ENCODE assay signal across 8 mouse cellular contexts in genomic region chr12:3891779-3892239, GRCm38 (mm10).
DNase-seq lines count a peak whose midpoint lies in the region; ATAC-seq and TF ChIP-seq lines count a peak whose summit lies in the region.

No protein-coding gene starts in this region.

- H3K27ac ChIP-seq in ES-Bruce4 (ENCODE audit: insufficient read depth, low read length) = peak overlapping the region; percentile 78
- H3K27ac ChIP-seq in forebrain, embryonic 10.5 days = peak overlapping the region; percentile 97
- peak overlapping the region; percentile 91 for H3K27ac ChIP-seq in limb, embryonic 15.5 days

- no peaks in the 10 kb centered on the region for H3K9me3 ChIP-seq in ES-Bruce4 (replicated peaks; ENCODE audit: control insufficient read depth, insufficient read depth, low read length, poor library complexity, severe bottlenecking)
- no peaks in the 10 kb centered on the region for H3K9me3 ChIP-seq in forebrain, embryonic 10.5 days
- no peaks in the 10 kb centered on the region for H3K9me3 ChIP-seq in limb, embryonic 15.5 days

- peak; percentile 66 for DNase-seq in embryo, embryonic 10 days (ENCODE audit: low spot score)
- DNase-seq in embryo, embryonic 11 days = no peak
- no peak for DNase-seq in forebrain, embryonic 10.5 days (ENCODE audit: extremely low spot score, low spot score)
- peak; percentile 69 for DNase-seq in retina, postnatal 1 day
- DNase-seq in cerebellum, adult 9-11 months = no peak
- DNase-seq in frontal cortex, adult 2 months (ENCODE audit: extremely low spot score in 1 of 2, low spot score in 1 of 2) = no peak

- peak overlapping the region; percentile 90 for H3K4me2 ChIP-seq in limb, embryonic 15.5 days

- H3K4me3 ChIP-seq in ES-Bruce4 (ENCODE audit: low read depth, low read length) = peak overlapping the region; percentile 67
- H3K4me3 ChIP-seq in forebrain, embryonic 10.5 days = peak overlapping the region; percentile 70
- peak overlapping the region; percentile 49 for H3K4me3 ChIP-seq in limb, embryonic 15.5 days

- no peaks in the 10 kb centered on the region for H3K27me3 ChIP-seq in ES-Bruce4 (ENCODE audit: control insufficient read depth, insufficient read depth, low read length, poor library complexity, severe bottlenecking)
- H3K27me3 ChIP-seq in forebrain, embryonic 10.5 days (ENCODE audit: poor library complexity, severe bottlenecking) = peaks cover 24% of the 10 kb centered on the region
- no peaks in the 10 kb centered on the region for H3K27me3 ChIP-seq in limb, embryonic 15.5 days

- H3K9ac ChIP-seq in ES-Bruce4 (ENCODE audit: low read depth, poor library complexity, severe bottlenecking) = peak overlapping the region; percentile 80; the same call in 1 of the 2 replicates
- H3K9ac ChIP-seq in limb, embryonic 15.5 days = peak overlapping the region; percentile 48

- peak; percentile 15 for TF ChIP-seq POLR2A in ES-Bruce4 (IDR thresholded peaks at IDR 0.05; ENCODE audit: insufficient read depth, low read length)

- no peak for TF ChIP-seq CTCF in ES-Bruce4 (IDR thresholded peaks at IDR 0.05; ENCODE audit: low read depth, low read length)

- no peak for TF ChIP-seq EP300 in ES-Bruce4 (IDR thresholded peaks at IDR 0.05; ENCODE audit: insufficient read depth, low read depth, low read length)

- 0 out of 2 replicates have a peak, but pooled peaks cover 2% of the 10 kb centered on the region for H3K36me3 ChIP-seq in ES-Bruce4 (ENCODE audit: control insufficient read depth, insufficient read depth, low read length, poor library complexity, severe bottlenecking)
- H3K36me3 ChIP-seq in forebrain, embryonic 10.5 days (replicated peaks) = peaks cover 28% of the 10 kb centered on the region
- peaks cover 30% of the 10 kb centered on the region for H3K36me3 ChIP-seq in limb, embryonic 15.5 days

- under 1% methylated on average over 18 of the region's 18 CpGs for WGBS in forebrain, embryonic 10.5 days
- WGBS in limb, embryonic 15.5 days = 2% methylated on average over 17 of the region's 18 CpGs

- peaks cover 12% of the 10 kb centered on the region for H3K4me1 ChIP-seq in ES-Bruce4 (ENCODE audit: control insufficient read depth, insufficient read depth, low read length)
- peaks cover 85% of the 10 kb centered on the region for H3K4me1 ChIP-seq in forebrain, embryonic 10.5 days
- H3K4me1 ChIP-seq in limb, embryonic 15.5 days = peaks cover 58% of the 10 kb centered on the region

- peak; percentile 37; the same call in 1 of the 2 replicates for ATAC-seq in limb, embryonic 15.5 days (ENCODE audit: insufficient number of reproducible peaks, low FRiP score, low TSS enrichment, low read depth)

Comparison
In these comparisons a context has a peak if more than half of its experiments do, and no peak if none do; other contexts are left out.
1. DNase-seq: peak in embryo, embryonic 10 days (single experiment) and retina, postnatal 1 day (single experiment); none in embryo, embryonic 11 days (single experiment), forebrain, embryonic 10.5 days (single experiment), cerebellum, adult 9-11 months (single experiment) and frontal cortex, adult 2 months (0 of 2).
2. Peak in every context shown above with its lines, with median percentiles within 50 percentile points of each other: H3K27ac ChIP-seq and H3K4me3 ChIP-seq.